Mouse (Mus musculus): ENCODE data around the gene Mindy3.

DNA sequence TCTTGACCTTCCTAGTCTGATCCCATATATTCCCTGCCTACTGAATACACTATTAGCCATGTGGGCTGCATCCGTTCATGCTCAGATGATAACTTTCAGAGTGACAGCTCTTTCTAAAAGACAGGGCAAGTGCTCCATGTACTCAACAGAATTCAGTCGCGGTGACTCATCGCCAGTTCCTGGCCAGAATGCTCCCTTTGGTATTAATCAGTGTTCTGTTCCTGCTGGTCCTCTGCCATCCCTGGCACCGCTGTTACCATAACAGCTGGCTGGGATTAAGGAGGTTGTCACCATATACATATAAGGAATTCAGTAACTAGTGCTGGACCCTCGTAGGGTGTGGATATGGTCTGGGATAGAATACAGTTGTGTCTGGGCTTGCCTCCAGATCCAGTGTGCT lies 93.9 kb downstream of the Mindy3 start:
- TF ChIP-seq CTCF (IDR thresholded peaks at IDR 0.05; ENCODE audit: low read depth) (no peak), EP300 (IDR thresholded peaks at IDR 0.05; ENCODE audit: low read depth) (0 out of 2 replicates have a peak, but pooled peaks have one; percentile 48)
